Mouse (Mus musculus): ENCODE data around the gene Tbc1d19. TPM values are rescaled to one million over a fixed set of nuclear protein-coding genes. Genes with fewer than 3 reads are reported as not detected.

Tbc1d19 gene
- polyA plus RNA-seq, 1 experiment from 2014 or later = 60.6 TPM

GRCm38 (mm10) chr5:53922149-53922904 lies 112.9 kb downstream of the Tbc1d19 start:
- Histone ChIP-seq H3K4me2 (no peak overlapping the region), H3K4me1 (peaks cover 18% of the 10 kb centered on the region), H3K27ac (no peak overlapping the region), H3K9me3 (no peaks in the 10 kb centered on the region), H3K27me3 (no peaks in the 10 kb centered on the region), H3K36me3 (no peaks in the 10 kb centered on the region), H3K4me3 (no peak overlapping the region), H3K9ac (no peak overlapping the region)
- peak; percentile 59 for ATAC-seq (ENCODE audit: borderline replicate concordance, extremely low read depth, low FRiP score, low TSS enrichment)
- WGBS = 49% methylated on average over 10 of the region's 10 CpGs

GRCm38 (mm10) chr5:53924005-53924404 lies 114.6 kb downstream of the Tbc1d19 start:
- H3K36me3 ChIP-seq = no peaks in the 10 kb centered on the region
- peaks cover 27% of the 10 kb centered on the region for H3K4me1 ChIP-seq
- H3K9me3 ChIP-seq = no peaks in the 10 kb centered on the region
- no peak for ATAC-seq (ENCODE audit: borderline replicate concordance, extremely low read depth, low FRiP score, low TSS enrichment)
- 40% methylated on average over 4 of the region's 4 CpGs for WGBS
- H3K9ac ChIP-seq = no peak overlapping the region
- no peak overlapping the region for H3K4me2 ChIP-seq
- H3K27ac ChIP-seq = no peak overlapping the region
- H3K4me3 ChIP-seq = no peak overlapping the region
- H3K27me3 ChIP-seq = no peaks in the 10 kb centered on the region

- Histone ChIP-seq H3K4me1 (peaks cover 37% of the 10 kb centered on the region), H3K36me3 (no peaks in the 10 kb centered on the region), H3K9ac (no peak overlapping the region), H3K27me3 (no peaks in the 10 kb centered on the region), H3K4me3 (no peak overlapping the region), H3K4me2 (no peak overlapping the region), H3K27ac (no peak overlapping the region), H3K9me3 (no peaks in the 10 kb centered on the region)
- ATAC-seq (ENCODE audit: borderline replicate concordance, extremely low read depth, low FRiP score, low TSS enrichment) = no peak
- WGBS = 28% methylated on average over 11 of the region's 11 CpGs
Measured at GRCm38 (mm10) chr5:53926301-53926855, 117.0 kb downstream of the Tbc1d19 start.

- WGBS = 75% methylated on average over 7 of the region's 7 CpGs
- Histone ChIP-seq H3K9me3 (no peaks in the 10 kb centered on the region), H3K4me3 (no peak overlapping the region), H3K27me3 (no peaks in the 10 kb centered on the region), H3K27ac (0 out of 2 replicates have a peak overlapping the region, but pooled peaks have one; percentile 77), H3K4me2 (no peak overlapping the region), H3K9ac (no peak overlapping the region), H3K4me1 (peaks cover 30% of the 10 kb centered on the region), H3K36me3 (no peaks in the 10 kb centered on the region)
- ATAC-seq (ENCODE audit: borderline replicate concordance, extremely low read depth, low FRiP score, low TSS enrichment) = no peak
Measured at GRCm38 (mm10) chr5:53927886-53928285, 118.5 kb downstream of the Tbc1d19 start.

- Histone ChIP-seq H3K9ac (no peak overlapping the region), H3K4me3 (no peak overlapping the region), H3K9me3 (no peaks in the 10 kb centered on the region), H3K27me3 (no peaks in the 10 kb centered on the region), H3K36me3 (no peaks in the 10 kb centered on the region), H3K27ac (peak overlapping the region; percentile 77; the same call in 1 of the 2 replicates), H3K4me2 (no peak overlapping the region), H3K4me1 (peaks cover 35% of the 10 kb centered on the region)
- no peak for ATAC-seq (ENCODE audit: borderline replicate concordance, extremely low read depth, low FRiP score, low TSS enrichment)
- 87% methylated on average over 4 of the region's 4 CpGs for WGBS
Measured at GRCm38 (mm10) chr5:53928537-53928936, 119.1 kb downstream of the Tbc1d19 start.

GRCm38 (mm10) chr5:53929205-53929614 lies 119.8 kb downstream of the Tbc1d19 start:
- Histone ChIP-seq H3K9ac (no peak overlapping the region), H3K4me1 (peaks cover 35% of the 10 kb centered on the region), H3K4me3 (no peak overlapping the region), H3K9me3 (no peaks in the 10 kb centered on the region), H3K4me2 (no peak overlapping the region), H3K27me3 (no peaks in the 10 kb centered on the region), H3K36me3 (no peaks in the 10 kb centered on the region), H3K27ac (peak overlapping the region; percentile 77)
- ATAC-seq (ENCODE audit: borderline replicate concordance, extremely low read depth, low FRiP score, low TSS enrichment) = peak; percentile 68; the same call in 1 of the 2 replicates
- 35% methylated on average over 10 of the region's 10 CpGs for WGBS

GRCm38 (mm10) chr5:53929814-53930213 lies 120.4 kb downstream of the Tbc1d19 start:
- peak overlapping the region; percentile 77 for H3K27ac ChIP-seq
- 87% methylated on average over 6 of the region's 6 CpGs for WGBS

GRCm38 (mm10) chr5:53931011-53931410 lies 121.6 kb downstream of the Tbc1d19 start:
- Histone ChIP-seq H3K27ac (no peak overlapping the region), H3K9me3 (no peaks in the 10 kb centered on the region)
- 71% methylated on average over 5 of the region's 5 CpGs for WGBS

More at GRCm38 (mm10) chr5:53929814-53930213, 120.4 kb downstream of the Tbc1d19 start:
- no peak for ATAC-seq (ENCODE audit: borderline replicate concordance, extremely low read depth, low FRiP score, low TSS enrichment)
- H3K9ac ChIP-seq = no peak overlapping the region
- no peaks in the 10 kb centered on the region for H3K9me3 ChIP-seq
- no peak overlapping the region for H3K4me2 ChIP-seq
- H3K27me3 ChIP-seq = no peaks in the 10 kb centered on the region
- no peak overlapping the region for H3K4me3 ChIP-seq
- no peaks in the 10 kb centered on the region for H3K36me3 ChIP-seq
- H3K4me1 ChIP-seq = peaks cover 35% of the 10 kb centered on the region

GRCm38 (mm10) chr5:53933628-53934027 lies 124.2 kb downstream of the Tbc1d19 start:
- peak; percentile 90; the same call in 1 of the 2 replicates for ATAC-seq (ENCODE audit: borderline replicate concordance, extremely low read depth, low FRiP score, low TSS enrichment)
- no peaks in the 10 kb centered on the region for H3K36me3 ChIP-seq
- H3K4me3 ChIP-seq = no peak overlapping the region
- no peak overlapping the region for H3K4me2 ChIP-seq
- H3K27ac ChIP-seq = peak overlapping the region; percentile 78
- no peaks in the 10 kb centered on the region for H3K9me3 ChIP-seq
- 27% methylated on average over 7 of the region's 7 CpGs for WGBS
- H3K4me1 ChIP-seq = peaks cover 18% of the 10 kb centered on the region
- no peaks in the 10 kb centered on the region for H3K27me3 ChIP-seq
- H3K9ac ChIP-seq = no peak overlapping the region

More at GRCm38 (mm10) chr5:53931011-53931410, 121.6 kb downstream of the Tbc1d19 start:
- Histone ChIP-seq H3K4me3 (no peak overlapping the region), H3K9ac (no peak overlapping the region), H3K36me3 (no peaks in the 10 kb centered on the region), H3K4me1 (peaks cover 35% of the 10 kb centered on the region), H3K27me3 (no peaks in the 10 kb centered on the region), H3K4me2 (no peak overlapping the region)
- ATAC-seq (ENCODE audit: borderline replicate concordance, extremely low read depth, low FRiP score, low TSS enrichment) = no peak

GRCm38 (mm10) chr5:53934040-53934439 lies 124.6 kb downstream of the Tbc1d19 start:
- 67% methylated on average over 2 of the region's 2 CpGs for WGBS
- H3K27ac ChIP-seq = no peak overlapping the region
- no peak overlapping the region for H3K4me2 ChIP-seq
- peaks cover 14% of the 10 kb centered on the region for H3K4me1 ChIP-seq
- no peak overlapping the region for H3K4me3 ChIP-seq
- H3K9ac ChIP-seq = no peak overlapping the region
- no peaks in the 10 kb centered on the region for H3K9me3 ChIP-seq
- no peak for ATAC-seq (ENCODE audit: borderline replicate concordance, extremely low read depth, low FRiP score, low TSS enrichment)
- no peaks in the 10 kb centered on the region for H3K36me3 ChIP-seq
- no peaks in the 10 kb centered on the region for H3K27me3 ChIP-seq

- Histone ChIP-seq H3K27ac (no peak overlapping the region), H3K36me3 (no peaks in the 10 kb centered on the region), H3K4me2 (no peak overlapping the region), H3K4me3 (no peak overlapping the region), H3K27me3 (no peaks in the 10 kb centered on the region), H3K9me3 (no peaks in the 10 kb centered on the region), H3K9ac (no peak overlapping the region), H3K4me1 (peaks cover 6% of the 10 kb centered on the region)
- no peak for ATAC-seq (ENCODE audit: borderline replicate concordance, extremely low read depth, low FRiP score, low TSS enrichment)
- WGBS = 90% methylated on average over 1 of the region's 1 CpGs
Measured at GRCm38 (mm10) chr5:53934826-53935225, 125.4 kb downstream of the Tbc1d19 start.

- WGBS = 57% methylated on average over 4 of the region's 4 CpGs
- ATAC-seq (ENCODE audit: borderline replicate concordance, extremely low read depth, low FRiP score, low TSS enrichment) = peak; percentile 68; the same call in 1 of the 2 replicates
- H3K4me1 ChIP-seq = peaks cover 5% of the 10 kb centered on the region
Measured at GRCm38 (mm10) chr5:53937187-53937586, 127.8 kb downstream of the Tbc1d19 start.

More at GRCm38 (mm10) chr5:53937187-53937586, 127.8 kb downstream of the Tbc1d19 start:
- Histone ChIP-seq H3K27me3 (no peaks in the 10 kb centered on the region), H3K4me2 (no peak overlapping the region), H3K27ac (no peak overlapping the region), H3K36me3 (no peaks in the 10 kb centered on the region), H3K9ac (no peak overlapping the region), H3K4me3 (no peak overlapping the region), H3K9me3 (no peaks in the 10 kb centered on the region)

All from lung, embryonic 15.5 days (tissue).